Mouse (Mus musculus): ENCODE data around the gene Mtch1.

The Mtch1 gene

DNA sequence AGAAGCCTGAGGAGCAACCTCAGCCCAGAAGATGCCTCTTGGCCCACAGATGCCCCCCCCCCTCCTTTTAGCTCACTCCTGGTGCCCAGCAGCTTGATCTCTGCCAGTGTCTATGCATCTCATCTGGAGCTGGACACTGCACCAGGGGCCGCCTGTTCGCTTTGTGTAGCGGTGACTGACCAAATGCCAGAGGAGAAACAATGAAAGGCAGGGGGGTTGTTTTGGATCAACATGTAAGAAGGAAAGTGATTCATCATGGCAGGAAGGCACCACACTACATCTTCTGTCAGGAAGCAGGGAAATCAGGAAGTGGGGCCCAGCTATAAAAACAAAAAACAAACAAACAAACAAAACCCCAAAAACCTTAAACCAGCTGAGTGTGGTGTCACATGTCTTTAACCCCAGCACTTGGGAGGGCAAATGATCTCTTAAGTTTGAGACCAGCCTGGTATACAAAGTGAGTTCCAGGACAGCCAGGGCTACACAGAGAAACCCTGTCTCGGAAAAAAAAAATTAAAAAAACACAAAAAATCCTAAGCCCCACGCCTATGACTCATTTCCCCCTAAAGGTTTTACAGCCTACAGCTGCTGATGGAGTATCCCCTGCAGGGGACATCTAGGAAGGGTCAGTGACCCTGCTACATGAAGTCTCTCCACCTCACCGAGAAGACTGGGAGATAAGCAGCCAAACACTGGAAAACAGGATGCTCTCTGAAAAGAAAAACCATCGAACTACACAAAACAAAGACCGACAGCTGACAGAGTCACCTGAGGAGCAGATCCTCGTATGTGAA, 31.9 kb downstream of the Mtch1 start:
- no peaks in the 10 kb centered on the region for H3K36me3 ChIP-seq (ENCODE audit: control insufficient read depth, insufficient read depth, low read length, poor library complexity, severe bottlenecking)
- DNase-seq (ENCODE audit: low read depth, low spot score) = no peak
- H3K27me3 ChIP-seq (ENCODE audit: control insufficient read depth, insufficient read depth, low read length, poor library complexity, severe bottlenecking) = no peaks in the 10 kb centered on the region

DNA sequence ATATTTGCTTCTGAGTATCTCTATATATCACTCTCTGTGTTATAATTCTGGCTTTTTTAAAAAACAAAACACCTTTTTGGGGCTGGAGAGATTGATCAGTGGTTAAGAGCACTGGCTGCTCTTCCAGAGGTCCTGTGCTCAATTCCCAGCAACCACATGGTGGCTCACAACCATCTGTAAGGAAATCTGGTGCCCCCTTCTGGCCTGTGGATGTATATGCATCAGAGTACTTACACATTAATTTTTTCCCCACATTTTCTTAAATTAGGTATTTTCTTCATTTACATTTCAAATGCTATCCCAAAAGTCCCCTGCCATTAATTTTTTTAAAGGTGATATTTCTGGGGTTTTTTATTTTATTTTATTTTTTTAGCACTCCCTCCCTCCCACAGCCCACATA, 34.4 kb downstream of the Mtch1 start:
- Histone ChIP-seq H3K36me3 (ENCODE audit: control insufficient read depth, insufficient read depth, low read length, poor library complexity, severe bottlenecking) (no peaks in the 10 kb centered on the region), H3K27me3 (ENCODE audit: control insufficient read depth, insufficient read depth, low read length, poor library complexity, severe bottlenecking) (no peaks in the 10 kb centered on the region)
- peak; percentile 60 for DNase-seq (ENCODE audit: low read depth, low spot score)

DNA sequence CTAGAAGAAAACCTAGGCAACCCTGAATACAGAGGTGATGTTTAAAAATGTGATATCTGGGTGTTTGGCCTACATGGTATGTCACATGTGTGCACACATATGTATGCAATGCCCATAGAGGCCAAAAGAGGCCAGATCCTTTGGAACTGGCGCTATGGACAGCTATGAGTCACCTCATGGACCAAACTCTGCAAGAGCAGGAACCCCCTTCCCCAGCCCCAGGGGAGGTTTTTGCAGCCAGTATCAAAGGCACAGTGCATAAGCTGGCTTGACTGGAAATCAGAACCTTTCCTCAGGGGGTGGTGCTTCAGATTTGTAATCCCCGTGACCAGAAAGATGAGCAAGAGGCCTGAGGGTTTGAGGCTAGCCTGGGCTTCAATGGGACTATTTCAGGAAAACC, 35.7 kb downstream of the Mtch1 start:
- no peaks in the 10 kb centered on the region for H3K36me3 ChIP-seq (ENCODE audit: control insufficient read depth, insufficient read depth, low read length, poor library complexity, severe bottlenecking)
- no peak for DNase-seq (ENCODE audit: low read depth, low spot score)
- H3K27me3 ChIP-seq (ENCODE audit: control insufficient read depth, insufficient read depth, low read length, poor library complexity, severe bottlenecking) = no peaks in the 10 kb centered on the region

DNA sequence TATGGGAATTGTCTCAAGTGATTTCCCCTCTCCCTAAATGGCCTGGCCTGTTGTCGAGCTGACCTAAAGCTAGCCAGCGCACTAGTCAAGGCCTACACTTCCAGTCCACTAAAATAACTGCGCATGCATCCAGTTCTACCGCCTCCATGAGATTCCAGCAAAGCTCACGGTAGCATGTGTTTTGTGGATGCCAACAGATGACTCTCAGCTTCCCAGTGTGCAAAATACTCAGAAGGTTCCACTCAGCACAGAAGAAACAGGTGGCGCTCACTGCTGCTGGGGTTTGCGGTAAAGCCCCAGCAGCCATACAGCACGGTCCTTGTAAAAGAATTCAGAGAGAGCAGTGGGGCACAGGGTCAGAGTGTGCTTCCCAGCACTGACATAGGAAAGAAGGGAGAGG, 36.1 kb downstream of the Mtch1 start:
- Histone ChIP-seq H3K36me3 (ENCODE audit: control insufficient read depth, insufficient read depth, low read length, poor library complexity, severe bottlenecking) (no peaks in the 10 kb centered on the region), H3K27me3 (ENCODE audit: control insufficient read depth, insufficient read depth, low read length, poor library complexity, severe bottlenecking) (no peaks in the 10 kb centered on the region)
- DNase-seq (ENCODE audit: low read depth, low spot score) = no peak

DNA sequence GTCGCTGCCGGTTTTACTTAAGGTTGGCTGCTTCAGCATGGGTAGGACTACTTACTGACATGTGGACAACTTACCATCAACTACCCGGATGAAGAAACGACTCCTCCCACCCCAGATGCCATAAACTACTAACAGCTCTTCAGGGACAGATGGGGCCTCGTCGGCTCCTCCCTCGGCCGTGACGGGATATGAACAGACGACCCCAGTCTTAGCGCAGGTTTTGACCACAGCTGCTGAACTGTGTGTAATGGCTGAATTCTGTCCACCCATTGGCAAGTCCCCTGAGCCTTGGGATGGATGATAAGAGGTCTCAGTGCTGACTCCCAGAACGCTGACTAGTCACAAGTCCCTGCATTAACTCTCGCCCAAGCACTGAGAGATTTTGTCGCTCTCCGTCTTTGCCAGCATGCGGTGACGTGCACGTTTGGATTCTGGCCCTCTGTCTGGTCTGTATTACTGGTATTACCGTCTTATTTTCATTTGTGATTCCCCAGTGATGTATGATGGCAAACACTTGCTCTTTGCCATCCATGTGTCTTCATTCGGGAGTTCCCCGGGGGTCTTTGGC, 37.6 kb downstream of the Mtch1 start:
- Histone ChIP-seq H3K36me3 (ENCODE audit: control insufficient read depth, insufficient read depth, low read length, poor library complexity, severe bottlenecking) (no peaks in the 10 kb centered on the region), H3K27me3 (ENCODE audit: control insufficient read depth, insufficient read depth, low read length, poor library complexity, severe bottlenecking) (no peaks in the 10 kb centered on the region)
- DNase-seq (ENCODE audit: low read depth, low spot score) = no peak

DNA sequence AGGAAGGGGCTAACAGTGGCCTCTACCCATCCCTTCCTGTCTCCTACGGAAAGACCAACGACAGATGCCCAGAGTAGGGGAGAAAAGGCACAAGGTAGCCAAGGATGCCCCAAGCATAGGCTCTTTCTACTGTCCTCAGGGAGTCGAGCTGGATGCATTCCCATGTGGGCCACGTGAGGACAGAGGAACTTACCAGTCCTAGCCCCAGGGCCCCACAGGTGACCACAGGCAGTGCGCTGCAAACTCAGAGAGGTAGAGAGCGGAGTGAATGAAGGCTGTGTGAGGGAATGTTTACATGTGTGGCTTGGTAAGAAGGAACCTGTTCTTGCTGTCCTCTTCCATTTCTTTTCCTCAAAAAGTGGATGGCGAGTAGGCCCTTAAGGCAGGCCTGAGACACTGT, 41.9 kb downstream of the Mtch1 start:
- DNase-seq (ENCODE audit: low read depth, low spot score) = peak; percentile 34
- peaks cover 5% of the 10 kb centered on the region for H3K36me3 ChIP-seq (ENCODE audit: control insufficient read depth, insufficient read depth, low read length, poor library complexity, severe bottlenecking)

DNA sequence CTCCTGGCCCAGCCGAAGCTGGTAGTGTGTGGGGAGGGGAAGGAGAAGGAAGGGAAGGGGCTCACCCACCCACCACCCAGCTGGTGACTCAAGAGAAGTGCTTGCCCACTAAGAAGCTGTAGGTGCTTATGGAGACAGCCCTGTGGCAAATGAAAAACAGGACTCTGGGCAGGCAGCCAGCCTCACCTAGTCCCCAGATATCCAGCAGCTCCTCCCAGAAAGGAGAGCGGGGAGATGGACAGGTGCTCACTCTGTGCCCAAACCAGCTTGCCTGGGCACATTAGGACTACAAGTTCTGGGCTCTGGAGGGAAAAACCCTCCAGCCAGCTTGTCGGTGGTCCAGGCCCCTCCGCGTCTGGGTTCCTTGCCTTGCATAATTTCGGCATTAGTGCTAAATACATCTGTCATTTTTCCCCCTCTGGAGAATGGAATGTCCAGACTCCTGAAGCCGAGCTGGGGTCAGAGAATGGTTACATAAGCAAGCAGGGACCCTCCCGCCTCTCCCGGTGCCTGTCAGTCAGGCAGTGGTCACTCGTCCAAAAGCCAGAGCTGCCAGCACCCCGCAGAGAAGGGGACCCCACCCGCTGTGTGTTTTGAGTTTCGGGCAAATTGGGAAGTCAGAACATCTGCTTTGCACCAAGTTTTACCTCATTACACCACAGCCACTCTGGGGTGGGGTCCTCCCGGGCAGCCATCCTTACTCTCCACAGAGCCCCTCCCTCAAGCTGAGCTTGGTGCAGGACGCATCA, 42.5 kb downstream of the Mtch1 start:
- peak; percentile 25 for DNase-seq (ENCODE audit: low read depth, low spot score)
- Histone ChIP-seq H3K36me3 (ENCODE audit: control insufficient read depth, insufficient read depth, low read length, poor library complexity, severe bottlenecking) (peaks cover 5% of the 10 kb centered on the region), H3K27me3 (ENCODE audit: control insufficient read depth, insufficient read depth, low read length, poor library complexity, severe bottlenecking) (no peaks in the 10 kb centered on the region)

More for the DNA sequence above, 41.9 kb downstream of the Mtch1 start:
- no peaks in the 10 kb centered on the region for H3K27me3 ChIP-seq (ENCODE audit: control insufficient read depth, insufficient read depth, low read length, poor library complexity, severe bottlenecking)

DNA sequence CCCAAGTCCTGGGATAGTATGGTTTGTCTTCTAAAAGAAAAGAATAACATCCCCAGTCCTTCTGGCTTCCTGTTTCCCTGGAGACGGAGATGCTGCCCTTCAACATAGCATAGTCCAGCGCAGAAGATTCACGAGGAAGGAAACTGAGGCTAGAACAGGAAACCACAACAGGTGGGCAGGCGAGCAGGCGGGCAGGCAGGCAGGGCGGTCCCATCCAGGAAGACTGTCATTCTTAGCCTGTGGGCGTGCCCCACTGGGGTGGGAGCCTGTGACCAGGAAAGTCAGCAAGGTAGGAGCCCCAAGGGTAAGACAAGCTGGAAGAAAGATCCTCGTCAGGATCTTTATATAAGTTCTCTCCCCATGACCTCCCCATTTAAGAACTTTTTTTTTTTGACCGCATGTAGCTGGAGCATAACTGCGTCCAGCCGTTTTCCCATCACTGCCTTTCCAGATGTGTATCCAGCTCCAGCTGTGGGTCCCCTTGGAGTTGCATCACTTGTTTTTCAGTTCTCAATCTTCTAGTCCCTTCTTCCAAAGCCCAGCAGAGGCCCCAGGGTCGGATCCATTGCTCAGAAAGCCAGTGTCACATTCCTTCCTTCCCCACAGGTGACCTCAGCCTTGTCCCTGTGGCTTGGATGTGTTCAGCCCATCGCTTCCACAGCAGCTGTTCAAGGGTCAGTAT, 43.2 kb downstream of the Mtch1 start:
- Histone ChIP-seq H3K36me3 (ENCODE audit: control insufficient read depth, insufficient read depth, low read length, poor library complexity, severe bottlenecking) (peaks cover 9% of the 10 kb centered on the region), H3K27me3 (ENCODE audit: control insufficient read depth, insufficient read depth, low read length, poor library complexity, severe bottlenecking) (no peaks in the 10 kb centered on the region)
- peak; percentile 71 for DNase-seq (ENCODE audit: low read depth, low spot score)

DNA sequence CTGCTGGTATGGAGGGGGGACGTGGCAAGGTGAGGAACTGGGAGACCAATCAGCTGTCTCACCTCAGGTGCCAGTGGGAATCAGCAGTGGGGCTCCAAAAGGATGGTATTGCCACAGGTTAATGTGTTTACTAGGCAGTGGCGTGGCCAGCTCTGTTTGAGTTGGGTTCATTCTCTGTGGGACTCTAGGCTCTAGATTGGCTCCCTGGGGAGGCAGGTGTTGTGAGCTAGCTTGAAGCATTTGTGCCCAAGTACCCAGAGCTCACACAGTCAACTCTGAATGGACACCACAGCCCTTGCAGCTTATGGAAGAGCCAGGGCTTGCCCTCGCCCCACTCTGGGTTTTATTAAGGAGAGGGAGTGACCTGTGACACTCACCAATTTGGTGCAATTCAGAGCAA, 43.9 kb downstream of the Mtch1 start:
- peaks cover 9% of the 10 kb centered on the region for H3K36me3 ChIP-seq (ENCODE audit: control insufficient read depth, insufficient read depth, low read length, poor library complexity, severe bottlenecking)
- peak; percentile 48 for DNase-seq (ENCODE audit: low read depth, low spot score)
- H3K27me3 ChIP-seq (ENCODE audit: control insufficient read depth, insufficient read depth, low read length, poor library complexity, severe bottlenecking) = no peaks in the 10 kb centered on the region

DNA sequence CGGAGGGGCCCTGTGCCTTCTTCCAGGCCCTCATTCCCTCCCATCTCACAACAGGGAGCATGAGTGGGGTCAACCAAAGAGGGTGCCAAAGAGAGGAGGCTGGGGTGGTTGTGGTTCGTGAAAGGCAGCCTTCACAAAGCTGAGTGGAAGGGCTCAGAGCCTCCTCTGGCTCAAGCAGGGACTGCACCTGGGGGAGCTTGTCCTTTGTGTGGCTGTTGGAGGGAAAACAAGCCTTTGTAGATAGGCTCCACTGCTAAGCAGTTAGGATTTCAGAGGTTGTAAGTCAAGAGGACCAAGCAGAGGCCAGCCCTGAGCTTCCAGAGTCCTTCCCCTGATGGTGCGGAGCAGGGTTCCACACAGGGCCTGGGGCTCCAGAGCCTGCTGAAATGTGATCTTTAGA, 44.6 kb downstream of the Mtch1 start:
- no peaks in the 10 kb centered on the region for H3K27me3 ChIP-seq (ENCODE audit: control insufficient read depth, insufficient read depth, low read length, poor library complexity, severe bottlenecking)
- peaks cover 9% of the 10 kb centered on the region for H3K36me3 ChIP-seq (ENCODE audit: control insufficient read depth, insufficient read depth, low read length, poor library complexity, severe bottlenecking)
- DNase-seq (ENCODE audit: low read depth, low spot score) = peak; percentile 64

DNA sequence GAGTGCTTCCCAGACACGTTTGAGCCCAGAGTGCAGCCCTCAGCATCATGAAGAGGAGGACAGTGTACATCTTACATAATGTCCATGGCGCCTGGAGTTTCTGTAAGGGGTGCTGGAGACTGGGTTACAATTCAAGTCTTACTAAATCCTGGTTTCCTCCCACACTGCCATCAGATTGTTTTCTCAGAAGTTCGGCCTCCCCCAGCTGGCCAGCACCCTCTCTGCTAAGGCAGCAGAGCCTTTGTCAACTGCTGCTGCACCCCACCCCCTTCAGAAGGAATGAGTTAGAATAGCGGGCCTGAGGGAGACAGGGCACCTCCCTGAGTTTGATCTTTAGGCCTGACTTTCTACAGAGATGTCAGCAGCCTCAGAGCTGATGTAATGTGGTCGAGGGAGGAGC, 45.6 kb downstream of the Mtch1 start:
- DNase-seq (ENCODE audit: low read depth, low spot score) = no peak
- H3K27me3 ChIP-seq (ENCODE audit: control insufficient read depth, insufficient read depth, low read length, poor library complexity, severe bottlenecking) = no peaks in the 10 kb centered on the region
- peaks cover 12% of the 10 kb centered on the region for H3K36me3 ChIP-seq (ENCODE audit: control insufficient read depth, insufficient read depth, low read length, poor library complexity, severe bottlenecking)

DNA sequence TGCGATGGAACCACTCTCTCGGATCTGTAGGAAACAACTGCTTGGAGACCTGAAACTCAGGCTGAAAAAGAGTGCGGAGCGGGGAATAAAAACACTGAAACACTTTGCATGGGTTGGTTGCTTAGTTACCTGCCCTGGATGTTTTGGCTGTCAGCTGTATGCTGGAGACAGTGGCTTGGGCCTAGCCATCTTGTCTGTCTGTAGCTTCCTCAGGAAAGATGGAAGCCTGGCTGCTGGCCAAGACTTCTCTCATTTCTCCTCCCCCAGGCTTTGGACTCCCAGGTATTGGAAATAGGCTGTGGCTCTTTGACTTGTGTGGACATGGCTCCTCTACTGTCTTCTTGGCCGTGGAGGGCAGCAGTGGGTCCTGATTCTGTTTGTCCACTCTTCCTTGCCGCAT, 46.3 kb downstream of the Mtch1 start:
- no peak for DNase-seq (ENCODE audit: low read depth, low spot score)
- Histone ChIP-seq H3K27me3 (ENCODE audit: control insufficient read depth, insufficient read depth, low read length, poor library complexity, severe bottlenecking) (no peaks in the 10 kb centered on the region), H3K36me3 (ENCODE audit: control insufficient read depth, insufficient read depth, low read length, poor library complexity, severe bottlenecking) (peaks cover 12% of the 10 kb centered on the region)

DNA sequence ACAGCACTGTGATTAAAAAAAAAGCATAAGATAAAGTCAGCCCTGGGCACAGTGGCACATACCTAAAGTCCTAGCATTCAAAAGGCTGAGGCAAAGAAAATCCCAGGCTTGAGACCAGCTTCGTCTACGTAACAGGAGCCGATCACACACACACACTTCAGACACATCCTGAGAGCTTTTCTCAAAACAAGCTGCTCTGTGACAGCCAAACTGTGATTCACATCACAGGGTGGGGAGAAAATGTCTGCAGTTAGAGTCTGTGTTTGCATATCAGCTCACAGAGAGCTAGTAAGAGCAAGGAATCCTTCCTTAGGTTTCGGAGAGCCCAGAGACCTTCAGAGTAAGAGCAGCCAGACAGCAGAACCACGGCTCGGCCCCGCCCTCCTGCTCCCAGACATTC, 46.8 kb downstream of the Mtch1 start:
- DNase-seq (ENCODE audit: low read depth, low spot score) = no peak
- Histone ChIP-seq H3K27me3 (ENCODE audit: control insufficient read depth, insufficient read depth, low read length, poor library complexity, severe bottlenecking) (no peaks in the 10 kb centered on the region), H3K36me3 (ENCODE audit: control insufficient read depth, insufficient read depth, low read length, poor library complexity, severe bottlenecking) (peaks cover 12% of the 10 kb centered on the region)

DNA sequence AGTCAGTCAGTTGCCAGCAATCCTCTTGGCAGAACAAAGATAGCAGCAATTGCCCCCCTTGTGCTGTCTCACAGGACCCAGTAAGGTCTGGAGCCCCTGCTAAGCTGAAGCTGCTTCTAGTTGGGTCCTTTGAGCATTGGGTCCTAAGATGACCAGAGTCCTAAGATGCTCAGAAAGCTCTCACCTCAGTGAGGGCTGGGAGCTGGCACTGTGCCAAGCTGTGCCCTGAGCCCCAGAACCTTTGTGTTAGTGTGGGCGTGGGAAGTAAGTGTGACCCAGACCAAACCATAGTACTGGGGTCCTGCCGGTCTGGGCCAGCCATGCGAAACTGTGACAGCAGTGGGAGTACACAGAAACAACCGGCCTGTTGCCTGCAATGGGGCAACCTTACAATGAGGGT, 48.5 kb downstream of the Mtch1 start:
- Histone ChIP-seq H3K27me3 (ENCODE audit: control insufficient read depth, insufficient read depth, low read length, poor library complexity, severe bottlenecking) (no peaks in the 10 kb centered on the region), H3K36me3 (ENCODE audit: control insufficient read depth, insufficient read depth, low read length, poor library complexity, severe bottlenecking) (peaks cover 13% of the 10 kb centered on the region)
- DNase-seq (ENCODE audit: low read depth, low spot score) = no peak

DNA sequence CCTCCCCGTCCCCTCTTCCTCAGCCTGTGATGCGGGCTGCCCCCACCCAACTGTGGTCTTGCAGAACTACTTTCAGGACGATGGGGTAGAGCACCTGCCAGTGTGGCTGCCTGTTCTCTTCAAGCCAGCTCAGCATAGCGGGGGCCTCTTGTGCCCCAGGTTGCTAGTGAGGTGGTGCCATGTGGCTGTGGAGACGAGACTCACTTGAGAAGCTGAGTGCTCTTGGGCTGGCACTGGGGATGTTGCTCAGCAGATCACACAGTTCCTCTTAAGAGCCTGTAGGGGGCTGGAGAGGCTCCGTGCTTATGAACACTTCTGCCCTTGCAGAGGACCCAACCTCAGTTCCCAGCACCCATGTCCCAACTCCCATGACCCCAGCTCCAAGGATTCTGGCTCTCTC, 49.9 kb downstream of the Mtch1 start:
- no peaks in the 10 kb centered on the region for H3K27me3 ChIP-seq (ENCODE audit: control insufficient read depth, insufficient read depth, low read length, poor library complexity, severe bottlenecking)

More for the DNA sequence above, 49.9 kb downstream of the Mtch1 start:
- peaks cover 17% of the 10 kb centered on the region for H3K36me3 ChIP-seq (ENCODE audit: control insufficient read depth, insufficient read depth, low read length, poor library complexity, severe bottlenecking)
- peak; percentile 30 for DNase-seq (ENCODE audit: low read depth, low spot score)

Data from splenic B cell, adult 2 months (primary cell).